Mouse (Mus musculus): ENCODE results near the gene 9130230L23Rik.
"Not testable (repeated sequence)": the region's sequence is repeated elsewhere in the genome, so short reads cannot be mapped to it uniquely, and the experiment has no call there.

Gene 9130230L23Rik

DNA sequence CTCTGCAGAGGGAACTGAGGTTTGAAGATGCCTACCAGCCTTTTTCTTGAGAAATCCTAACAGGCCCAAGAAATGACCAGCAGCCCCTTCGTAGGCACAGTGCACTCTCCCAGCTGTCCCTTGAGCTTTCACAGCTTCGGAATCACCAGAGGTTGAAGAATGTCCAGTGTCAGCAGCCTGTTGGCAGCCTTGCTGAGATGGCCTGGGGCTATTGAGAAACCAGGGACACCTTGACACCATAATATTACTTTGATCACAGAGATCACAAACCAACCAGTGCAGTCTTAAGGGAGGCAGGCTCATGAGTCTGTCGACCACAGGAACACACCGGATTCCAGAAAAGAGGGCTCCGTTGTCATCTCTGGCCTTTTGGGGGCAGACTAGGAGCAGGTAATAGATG lies 2.9 kb downstream of the 9130230L23Rik start:
- DNase-seq = no peak

DNA sequence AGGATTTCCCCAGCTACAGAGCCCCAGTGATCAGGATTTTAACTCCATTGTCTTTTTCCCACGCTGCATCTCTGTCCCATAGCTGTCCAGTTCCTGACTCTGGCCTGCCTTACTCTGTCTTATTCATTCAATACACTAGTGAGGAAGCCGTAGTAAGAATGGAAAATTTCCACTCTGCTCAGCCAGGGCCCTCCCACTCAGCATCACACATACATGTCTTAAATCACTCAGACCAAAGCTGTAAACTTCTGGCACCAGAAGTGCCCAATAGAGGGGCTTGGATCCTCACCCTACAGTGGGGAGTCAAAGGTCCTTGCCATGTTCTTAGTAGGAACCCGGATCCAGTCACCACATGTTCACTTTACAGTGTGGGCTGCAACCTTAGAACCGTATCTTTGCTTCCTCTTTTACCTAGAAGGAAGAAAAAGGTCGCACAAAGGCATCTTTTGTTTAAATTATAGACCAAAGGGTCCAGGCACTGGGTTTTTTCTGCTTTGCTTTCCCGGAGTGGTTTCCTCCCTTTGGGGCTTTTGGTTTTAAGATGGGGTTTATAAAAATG lies 3.4 kb downstream of the 9130230L23Rik start:
- DNase-seq = no peak

DNA sequence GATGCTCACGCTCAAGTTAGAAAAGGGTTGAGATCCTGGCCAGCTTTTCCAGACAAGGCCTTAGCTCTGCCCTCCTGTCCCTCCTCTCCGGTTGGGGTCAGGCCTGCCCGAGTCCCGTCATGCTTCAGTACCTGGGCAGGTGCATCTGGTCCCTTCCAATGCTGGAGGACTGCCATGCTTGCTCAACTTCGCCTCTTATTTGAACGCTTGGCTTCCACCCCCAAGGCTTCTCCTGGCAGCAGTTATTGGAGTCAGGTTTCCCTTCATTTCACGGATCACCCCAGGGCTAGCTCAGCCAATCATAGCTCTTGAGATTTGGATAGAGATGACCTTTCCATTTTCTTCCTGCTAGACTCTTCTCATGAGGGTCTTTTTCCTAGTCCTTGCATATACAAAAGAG lies 4.0 kb downstream of the 9130230L23Rik start:
- peak; percentile 42 to 62 for DNase-seq

DNA sequence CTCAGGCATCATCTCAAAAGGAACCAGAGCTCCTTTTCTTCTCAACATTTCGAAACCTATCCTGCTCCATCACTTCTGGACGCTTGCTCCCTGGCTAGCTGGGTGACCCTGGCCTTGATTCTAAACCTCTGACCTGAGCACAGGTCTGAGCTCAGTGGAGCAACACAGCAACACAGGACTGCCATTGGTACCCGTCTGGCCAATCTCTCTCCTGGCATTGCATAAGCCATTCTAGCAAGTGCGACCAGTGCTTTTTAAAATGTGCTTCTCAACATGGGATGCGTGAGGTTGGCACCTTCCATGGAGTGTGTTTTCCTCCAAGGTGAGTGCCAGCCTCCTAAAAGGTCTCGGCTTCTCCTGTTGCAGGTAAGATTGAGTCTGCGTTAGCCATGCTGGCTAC lies 5.0 kb downstream of the 9130230L23Rik start:
- DNase-seq = peak in 1 of 2 experiments; percentile 11

DNA sequence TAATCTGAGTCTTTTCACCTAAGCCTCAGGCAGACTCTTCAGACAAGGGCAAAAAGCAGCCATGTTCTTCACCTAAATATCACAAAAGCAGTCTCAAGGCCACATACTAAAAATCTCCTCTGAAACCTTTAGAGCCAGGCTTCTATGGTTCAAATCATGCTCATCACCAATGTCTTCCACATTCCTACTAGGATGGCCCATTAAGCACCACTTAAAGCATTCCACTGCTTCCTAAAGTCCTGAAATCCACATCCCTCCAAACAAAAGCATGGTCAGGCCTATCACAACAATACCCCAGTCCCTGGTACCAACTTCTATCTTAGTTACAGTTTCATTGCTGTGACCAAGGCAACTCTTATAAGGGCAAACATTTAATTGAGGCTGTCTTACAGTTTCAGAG lies 6.3 kb downstream of the 9130230L23Rik start:
- no peak for DNase-seq

DNA sequence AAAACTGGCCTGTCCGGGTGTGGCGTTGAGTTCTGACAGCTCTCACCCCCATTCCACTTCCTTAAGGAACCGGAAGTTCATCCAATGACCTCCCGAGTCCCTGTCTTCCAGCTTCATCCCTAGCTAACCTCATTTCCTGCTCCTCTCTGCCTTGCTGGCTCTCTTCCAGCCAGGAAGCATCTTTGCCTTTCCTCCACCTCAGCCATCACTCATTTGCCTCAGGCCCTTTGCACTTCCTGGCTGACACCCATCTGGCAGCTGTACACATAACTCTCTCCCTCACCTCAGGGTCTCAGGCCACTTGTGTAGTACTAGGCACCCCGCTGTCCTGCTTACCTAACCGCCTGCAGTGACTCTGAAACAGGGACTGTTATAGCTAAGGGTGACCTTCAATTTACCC lies 9.4 kb downstream of the 9130230L23Rik start:
- peak; percentile 16 to 29 for DNase-seq

DNA sequence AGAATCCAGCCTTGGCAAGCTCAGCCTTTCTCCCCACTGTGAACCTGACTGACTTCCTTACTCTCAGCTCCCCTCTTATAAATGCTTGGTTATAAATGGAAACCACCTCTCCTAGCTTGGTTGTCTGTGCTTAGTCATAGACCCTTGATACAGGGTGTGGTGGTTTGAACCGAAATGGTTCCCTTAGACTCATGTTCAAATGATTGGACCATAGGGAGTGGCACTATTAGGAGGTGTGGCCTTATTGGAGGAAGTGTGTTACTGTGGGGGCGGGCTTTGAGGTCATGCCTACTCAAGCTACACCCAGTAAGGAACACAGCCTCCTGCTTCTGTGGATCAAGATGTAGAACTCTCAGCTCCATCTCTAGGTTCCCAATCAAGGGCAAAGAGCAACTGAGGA lies 12.9 kb downstream of the 9130230L23Rik start:
- DNase-seq = no peak

DNA sequence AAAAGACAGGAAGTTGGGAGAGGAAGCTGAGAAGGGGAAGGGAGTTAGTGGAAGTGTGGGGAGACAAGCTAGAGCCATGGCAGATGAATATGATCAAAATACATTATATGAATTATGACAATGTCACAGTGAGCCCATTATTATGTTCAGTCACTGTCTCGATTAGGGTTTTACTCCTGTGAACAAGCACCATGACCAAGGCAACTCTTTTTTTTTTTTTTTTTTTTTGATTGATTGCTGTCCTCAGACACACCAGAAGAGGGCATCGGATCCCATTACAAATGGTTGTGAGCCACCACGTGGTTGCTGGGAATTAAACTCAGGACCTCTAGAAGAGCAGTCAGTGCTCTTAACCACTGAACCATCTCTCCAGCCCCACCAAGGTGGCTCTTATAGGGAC lies 17.1 kb downstream of the 9130230L23Rik start:
- not testable (repeated sequence) for DNase-seq

DNA sequence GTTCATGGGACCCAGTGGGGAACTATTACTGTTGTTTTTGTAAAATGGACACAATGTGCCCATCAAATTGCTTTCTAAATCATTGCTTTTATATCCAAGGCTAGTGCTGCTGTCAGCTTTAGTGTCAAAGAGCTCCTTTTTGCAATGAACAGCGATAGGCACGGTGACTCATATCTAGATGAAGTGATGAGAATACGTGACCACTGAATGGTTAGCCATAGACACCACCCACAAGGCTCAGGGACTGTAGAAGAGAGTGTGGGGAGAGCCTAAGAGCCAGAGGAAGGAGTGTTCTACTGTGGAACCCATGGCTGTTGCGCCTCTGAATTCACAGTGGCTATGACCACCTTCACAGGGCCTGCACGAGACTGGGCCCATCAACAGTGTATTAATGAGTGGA lies 17.7 kb downstream of the 9130230L23Rik start:
- DNase-seq = no peak

DNA sequence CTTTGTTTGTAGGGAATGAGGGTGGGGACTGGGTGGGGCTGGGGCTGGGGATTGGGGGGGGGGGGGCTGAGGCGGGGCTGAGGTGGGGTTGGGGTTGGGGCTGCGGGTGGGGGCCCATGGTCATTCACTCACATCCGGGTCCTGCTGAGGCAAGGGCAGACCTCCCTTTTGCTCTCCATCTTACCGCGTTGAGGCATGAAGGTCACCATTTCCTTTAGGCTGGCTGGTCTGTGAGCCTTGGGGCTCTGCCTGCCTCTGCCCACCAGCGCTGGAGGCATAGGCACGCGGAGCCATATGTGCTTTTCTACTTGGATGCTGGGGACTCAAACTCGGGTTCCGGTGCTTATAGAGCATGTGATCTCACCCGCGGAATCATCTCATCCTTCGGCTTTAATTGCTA lies 28.4 kb downstream of the 9130230L23Rik start:
- DNase-seq = no peak

DNA sequence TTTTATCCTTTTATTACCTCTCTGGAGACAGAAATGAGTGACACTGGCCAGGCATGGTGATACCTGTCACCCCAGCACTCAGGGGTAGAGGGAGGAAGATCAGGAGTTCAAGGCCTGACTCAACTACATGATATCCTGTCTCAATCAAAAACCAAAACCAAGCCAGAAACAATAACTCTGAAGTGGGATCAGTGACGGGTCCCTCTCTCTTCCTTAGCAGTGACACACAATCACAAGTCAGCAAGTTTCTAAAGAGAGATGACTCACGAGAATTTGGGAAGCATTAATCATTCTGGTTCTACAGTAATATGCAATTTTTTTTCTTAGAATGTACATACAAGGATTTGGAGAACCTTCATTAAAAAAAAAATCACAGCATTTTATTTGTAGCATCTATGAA lies 30.9 kb downstream of the 9130230L23Rik start:
- DNase-seq = no peak

DNA sequence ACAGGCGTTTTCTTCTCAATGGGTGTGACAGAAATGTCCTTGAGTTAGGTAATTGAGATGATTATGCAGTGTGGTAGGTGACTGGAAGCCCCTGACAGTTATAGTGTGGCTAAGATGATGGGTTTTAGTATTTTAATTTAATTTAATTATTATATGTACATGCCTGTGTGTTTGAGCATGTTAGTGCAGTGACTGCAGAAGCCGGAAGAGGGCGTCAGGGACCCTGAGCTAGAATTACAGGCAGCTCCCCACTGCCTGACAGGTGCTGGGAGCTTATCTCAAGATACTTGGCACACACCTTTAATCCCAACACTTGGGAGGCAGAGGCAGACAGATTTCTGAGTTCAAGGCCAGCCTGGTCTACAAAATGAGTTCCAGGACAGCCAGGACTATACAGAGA lies 36.1 kb downstream of the 9130230L23Rik start:
- DNase-seq = no peak

DNA sequence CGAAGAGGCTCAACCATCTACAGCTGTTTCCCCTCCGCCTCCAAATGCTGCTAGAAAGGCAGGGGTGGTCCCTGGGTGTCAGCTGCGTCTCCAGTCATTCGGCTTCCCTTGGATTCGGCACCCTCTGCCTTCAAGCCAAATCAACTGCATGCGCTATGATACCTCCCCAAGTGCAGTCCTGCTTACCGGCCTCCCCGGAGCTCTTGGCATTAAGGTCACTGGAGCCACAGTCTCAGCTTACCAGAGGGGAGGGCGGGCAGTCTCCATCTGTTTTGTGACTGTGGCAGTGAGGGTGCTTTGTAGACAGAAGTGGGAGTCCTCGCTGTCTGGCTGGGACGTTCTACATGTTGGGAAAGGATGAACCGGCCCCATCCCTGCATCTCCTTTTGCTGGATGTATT lies 37.0 kb downstream of the 9130230L23Rik start:
- peak in 1 of 2 experiments; percentile 11 for DNase-seq

DNA sequence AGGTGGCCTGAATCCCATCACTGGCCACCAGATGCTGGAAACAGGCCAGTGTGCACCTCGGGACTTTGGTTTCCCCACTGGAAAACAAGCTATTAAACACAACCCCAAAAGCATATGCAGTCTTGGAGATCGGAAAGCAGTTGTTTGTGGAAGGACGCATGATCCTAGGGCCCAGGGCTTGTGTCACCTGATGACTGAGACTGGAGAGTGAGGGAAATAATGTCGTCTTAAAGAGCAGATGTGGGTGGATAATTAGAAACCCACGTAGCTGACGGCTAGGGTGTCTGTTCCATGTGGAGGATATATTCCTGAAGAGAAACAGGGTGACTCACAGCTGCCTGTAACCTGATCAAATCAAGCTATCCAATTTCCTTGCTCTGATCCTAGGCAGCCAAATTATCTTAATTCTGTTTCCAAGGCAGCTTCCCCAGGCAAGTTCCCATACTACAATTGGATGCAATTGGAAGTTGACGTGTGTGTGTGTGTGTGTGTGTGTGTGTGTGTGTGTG lies 38.3 kb downstream of the 9130230L23Rik start:
- DNase-seq = no peak

DNA sequence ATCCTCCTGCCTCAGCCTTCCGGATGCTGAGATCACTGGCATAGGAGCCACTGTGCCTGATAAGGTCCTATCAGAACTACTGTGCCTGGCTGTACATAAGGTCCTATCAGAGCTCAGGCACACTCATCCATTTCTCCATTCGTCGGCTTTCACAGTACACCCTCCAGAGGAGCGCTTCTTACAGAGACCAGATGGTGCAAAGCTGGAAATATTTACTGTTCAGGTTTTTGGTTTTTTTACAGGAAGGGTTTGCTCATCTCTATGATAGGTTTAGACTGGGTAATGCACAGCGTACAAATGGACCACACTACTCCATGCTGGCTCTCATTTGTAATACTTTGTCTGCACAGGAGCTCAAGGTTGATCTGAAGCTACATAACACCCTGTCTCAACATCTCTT lies 40.8 kb downstream of the 9130230L23Rik start:
- DNase-seq = no peak

DNA sequence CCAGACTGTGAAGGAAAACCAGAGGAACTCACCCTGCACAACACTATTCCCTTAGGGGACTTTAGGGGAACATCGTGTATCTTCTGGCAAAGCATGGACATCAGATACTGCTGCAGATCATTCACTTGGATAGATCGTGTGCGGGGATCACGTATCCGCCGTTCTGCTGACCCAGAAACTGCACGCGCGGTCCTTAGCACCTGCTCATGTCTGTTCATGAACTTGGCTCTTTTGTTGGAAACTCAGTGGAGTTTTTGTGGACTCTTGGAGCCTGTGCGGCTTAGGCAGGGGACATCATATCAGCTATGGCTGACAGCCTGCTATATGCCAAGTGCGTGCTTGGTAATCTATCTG lies 43.5 kb downstream of the 9130230L23Rik start:
- DNase-seq = no peak

DNA sequence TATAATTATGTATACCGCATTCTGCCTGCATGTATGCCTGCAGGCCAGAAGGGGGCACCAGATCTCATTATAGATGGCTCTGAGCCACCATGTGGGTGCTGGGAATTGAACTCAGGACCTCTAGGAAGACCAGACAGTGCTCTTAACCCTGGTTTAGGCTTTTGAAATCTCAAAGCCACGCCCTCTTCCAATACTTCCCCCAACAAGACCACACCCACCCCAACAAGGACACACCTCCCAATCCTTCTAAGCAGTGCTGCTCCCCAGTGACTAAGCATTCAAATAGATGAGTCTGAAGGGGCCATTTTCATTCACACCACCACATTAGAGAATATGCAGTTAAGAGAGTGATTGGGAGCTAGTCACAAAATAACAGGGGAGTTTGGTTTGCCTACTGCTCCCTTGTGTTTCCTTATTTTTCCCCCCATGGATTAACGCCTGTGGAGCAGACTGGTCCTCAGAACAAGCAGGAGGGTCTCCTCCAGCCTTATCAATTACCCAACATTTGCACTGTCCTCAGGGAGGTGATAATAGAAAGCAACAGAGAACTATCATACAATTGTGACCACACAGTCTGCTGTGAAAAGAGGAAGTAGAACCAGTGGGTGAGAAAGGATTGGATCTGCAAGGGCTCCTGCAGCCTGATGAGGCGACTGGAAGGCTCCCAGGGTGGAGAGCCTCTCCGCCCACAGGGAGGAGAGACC lies 44.0 kb downstream of the 9130230L23Rik start:
- DNase-seq = no peak

DNA sequence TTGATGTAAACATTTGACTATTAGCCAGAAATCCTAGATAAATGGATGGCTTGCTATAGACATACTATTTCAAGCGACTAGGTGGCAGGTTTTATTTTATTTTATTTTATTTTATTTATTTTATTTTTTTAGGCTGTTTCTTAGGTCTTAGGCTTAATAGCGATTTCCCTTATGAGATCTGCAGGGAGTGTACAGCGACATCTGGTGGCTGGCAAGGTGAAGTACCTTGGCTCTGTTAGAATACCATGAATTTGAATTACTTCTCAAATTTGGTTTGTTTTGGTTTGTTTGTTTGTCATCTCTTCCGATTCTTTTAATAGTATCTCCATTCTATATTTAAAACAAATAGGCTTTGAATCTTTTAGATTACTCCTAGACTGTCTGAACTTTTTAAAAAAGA lies 45.5 kb downstream of the 9130230L23Rik start:
- DNase-seq = peak; percentile 65 to 68

DNA sequence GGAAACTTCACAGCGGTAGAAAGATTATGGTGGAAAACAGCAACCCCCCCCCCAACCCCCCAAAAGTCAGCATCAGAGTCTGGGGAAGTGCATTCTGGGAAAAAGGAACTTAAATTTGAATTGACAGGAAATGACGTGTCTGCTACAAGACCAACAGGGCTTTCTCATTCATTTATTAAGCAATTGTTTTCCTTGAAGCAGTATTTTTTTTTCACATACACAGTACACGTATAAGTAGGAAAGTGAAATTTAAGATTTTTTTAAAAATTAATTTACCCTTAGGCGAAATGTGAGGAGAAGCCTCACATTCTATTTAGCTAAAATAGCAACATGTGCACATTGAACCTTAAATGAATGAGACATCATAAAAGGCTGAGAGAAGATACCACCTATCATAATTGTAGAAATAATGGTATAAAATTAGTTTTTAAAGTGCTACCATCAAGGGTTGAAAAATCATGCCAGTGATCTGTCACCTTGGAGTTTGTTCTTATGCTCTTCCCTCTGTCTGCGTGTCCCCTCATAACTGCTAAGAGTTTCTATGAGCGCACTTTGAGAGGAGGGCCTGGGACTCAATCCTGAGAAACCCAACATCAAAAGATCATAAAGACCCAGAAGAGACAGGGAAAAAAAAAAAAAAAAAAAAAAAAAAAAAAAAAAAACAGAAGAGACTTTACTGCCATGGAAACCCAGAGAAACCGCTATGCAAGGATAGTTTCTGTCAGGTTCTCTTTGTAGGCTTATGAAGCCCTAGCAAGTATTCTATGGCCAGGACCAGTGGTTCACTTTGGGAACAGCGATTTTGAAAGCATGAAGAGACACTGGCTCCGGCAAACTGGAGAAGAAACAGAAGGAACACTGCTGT lies 47.7 kb downstream of the 9130230L23Rik start:
- DNase-seq = no peak

DNA sequence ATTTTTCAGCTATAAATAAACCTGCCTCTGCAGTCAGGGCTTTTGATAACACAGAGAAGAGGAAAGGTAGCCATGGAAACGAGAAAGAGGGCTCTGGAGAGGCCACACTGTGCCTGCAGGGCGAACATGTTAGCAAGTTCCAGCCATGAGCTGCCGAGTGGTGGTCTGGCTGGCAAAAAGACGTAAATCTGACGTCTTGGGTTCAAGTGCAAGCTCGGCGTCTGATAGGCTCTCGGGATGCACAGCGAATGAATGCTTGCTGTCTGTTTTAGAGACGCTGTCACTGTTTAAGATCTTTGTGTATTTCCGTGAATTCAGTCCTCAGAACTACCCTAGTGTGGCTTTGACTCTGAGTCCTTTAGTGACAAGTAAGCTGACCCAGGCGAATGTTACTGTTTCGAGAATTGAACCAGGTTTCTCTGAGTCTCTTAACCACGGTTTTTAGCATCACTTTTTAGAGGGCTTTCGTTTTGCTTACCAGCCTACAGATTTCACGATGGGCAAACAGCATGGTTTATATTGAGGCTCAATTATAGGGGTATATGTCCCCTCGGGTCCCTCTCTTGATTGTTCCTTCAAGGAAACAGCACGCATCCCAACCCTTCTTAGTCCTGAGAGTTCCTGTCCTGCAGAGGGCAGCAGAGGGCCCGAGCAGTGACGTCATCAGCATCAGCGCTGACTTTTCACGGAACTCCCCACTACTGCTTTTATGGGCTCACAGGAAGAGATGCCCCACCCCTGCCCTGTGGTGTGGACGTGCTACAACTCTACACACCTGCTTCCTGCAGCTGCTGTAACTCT lies 48.5 kb downstream of the 9130230L23Rik start:
- peak; percentile 81 to 85 for DNase-seq

DNA sequence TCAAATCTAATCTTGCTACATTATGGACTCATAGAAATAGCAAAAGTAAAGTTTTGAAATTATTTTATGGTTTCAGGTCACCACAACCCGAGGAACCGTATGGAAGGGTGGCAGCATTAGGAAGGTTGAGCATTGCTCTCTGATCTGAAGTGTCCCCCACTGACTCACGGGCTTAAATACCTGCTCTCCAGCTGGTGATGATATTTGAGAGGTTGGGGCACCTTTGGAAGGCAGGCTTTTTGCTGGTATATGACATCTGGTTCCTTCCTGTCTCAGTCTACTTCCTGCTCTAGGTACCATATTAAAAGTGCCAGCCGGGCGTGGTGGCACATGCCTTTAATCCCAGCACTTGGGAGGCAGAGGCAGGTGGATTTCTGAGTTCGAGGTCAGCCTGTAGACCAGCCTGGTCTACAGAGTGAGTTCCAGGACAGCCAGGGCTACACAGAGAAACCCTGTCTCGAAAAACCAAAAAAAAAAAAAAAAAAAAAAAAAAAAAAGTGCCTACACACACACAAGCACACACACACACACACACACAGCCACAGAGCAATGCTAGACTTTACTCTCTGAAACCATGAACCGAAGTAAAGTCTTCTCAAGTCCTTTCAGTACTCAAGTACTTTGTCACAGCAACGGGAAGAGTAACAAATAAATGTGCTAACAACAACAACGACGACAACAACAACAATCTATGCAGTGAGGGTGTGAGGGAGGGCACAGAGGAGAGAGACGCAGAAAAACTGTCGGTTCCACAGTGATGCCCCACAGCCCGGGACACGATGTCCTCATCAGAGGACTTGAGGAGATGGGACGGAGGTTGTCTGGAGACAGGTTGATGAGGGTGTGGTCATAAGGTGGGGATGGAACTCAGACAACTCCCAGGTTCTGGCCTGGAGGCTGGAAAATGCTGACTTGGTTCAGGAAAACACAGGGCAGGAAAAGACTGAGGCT lies 49.7 kb downstream of the 9130230L23Rik start:
- no peak for DNase-seq

DNA sequence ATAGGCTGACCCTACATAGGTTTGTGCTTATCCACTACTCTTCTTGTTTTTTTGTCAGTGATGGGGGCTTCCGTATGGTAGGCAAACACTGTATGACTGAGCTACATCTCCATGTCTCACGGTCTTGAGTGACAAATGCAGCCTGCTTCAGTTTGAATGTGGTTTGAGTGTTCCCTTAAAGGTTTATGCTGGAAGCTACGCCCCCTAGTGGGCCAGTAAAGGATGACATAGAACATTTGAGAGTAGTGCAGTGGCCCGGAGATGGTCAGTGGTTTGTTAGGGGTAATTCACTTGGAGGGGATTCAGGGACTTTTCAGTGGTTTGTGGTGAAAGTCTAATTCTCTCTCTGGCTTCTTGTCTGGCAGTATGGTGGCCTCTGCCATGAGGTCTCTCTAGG lies 52.6 kb downstream of the 9130230L23Rik start:
- no peak for DNase-seq
